Mouse (Mus musculus) olfactory bulb, adult 2 months (tissue): ENCODE measurements around the gene Ccdc3.

Source experiments
- CTCF ChIP-seq: fragments of 200-500 bp; IDR thresholded peaks from 2 replicates; pipeline ENCODE4 v1.5.1; 2012; ENCODE audit warnings: low read depth, mild to moderate bottlenecking, low read length, moderate library complexity; ENCODE audit not compliant: insufficient read depth
- POLR2A ChIP-seq: fragments of 200-500 bp; IDR thresholded peaks from 2 replicates; pipeline ENCODE4 v1.6.1; 2012; ENCODE audit warnings: mild to moderate bottlenecking, low read depth, low read length, moderate library complexity; ENCODE audit not compliant: insufficient read depth

- TF ChIP-seq CTCF (no peak), POLR2A (no peak)
Measured at GRCm38 (mm10) chr2:5129099-5129498, 8.5 kb upstream of the Ccdc3 start.
